Mouse (Mus musculus) lung, adult 18-20 months (tissue): ENCODE results near the gene Slc25a26.

ENCODE experiments used
- DNase-seq, 2 experiments: peaks; one replicate each; pipeline ENCODE4 v3.0.0; 2022; ENCODE audit warnings: mixed read lengths in 2 of 2

The Slc25a26 gene

DNA sequence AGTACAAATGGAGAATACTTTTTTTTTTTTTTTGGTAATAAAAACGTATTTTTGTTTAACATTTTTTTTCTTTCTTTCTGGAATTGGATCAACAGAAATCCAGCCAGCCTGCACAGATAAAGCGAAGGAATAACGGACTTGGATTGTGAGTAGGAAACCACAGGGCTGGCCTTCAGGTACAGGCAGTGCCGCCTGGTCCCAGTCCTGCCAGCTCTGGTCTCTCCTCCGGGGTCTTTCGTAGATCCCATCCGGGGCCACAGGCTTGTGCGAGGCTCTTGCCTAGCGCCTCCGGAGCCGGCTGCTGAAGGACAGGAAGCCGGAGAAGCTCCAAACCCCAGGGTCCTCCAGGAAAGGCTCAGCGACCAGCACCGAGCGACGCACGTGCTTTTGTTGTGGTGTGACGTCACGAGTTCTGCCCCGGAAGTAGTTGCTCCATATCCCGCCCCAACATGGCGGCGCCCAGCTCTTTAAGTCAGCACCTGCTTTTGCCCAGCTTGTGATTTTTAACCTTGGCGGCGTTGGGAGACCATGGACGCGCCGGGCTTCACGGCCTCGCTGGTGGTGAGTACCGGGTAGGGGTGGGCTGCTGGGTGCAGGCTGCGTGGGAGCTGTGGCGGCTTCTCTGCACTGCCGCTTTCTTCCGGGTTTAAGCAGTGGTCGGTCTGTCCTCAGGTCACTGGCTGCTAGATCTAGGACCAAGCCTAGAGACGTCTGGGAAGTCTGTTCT lies at the start of gene Slc25a26:
TSS of gene Slc25a26 (plus strand) at position 435 of the 727 bp plus-strand sequence.
- DNase-seq, result peak; percentile 84 to 86

DNA sequence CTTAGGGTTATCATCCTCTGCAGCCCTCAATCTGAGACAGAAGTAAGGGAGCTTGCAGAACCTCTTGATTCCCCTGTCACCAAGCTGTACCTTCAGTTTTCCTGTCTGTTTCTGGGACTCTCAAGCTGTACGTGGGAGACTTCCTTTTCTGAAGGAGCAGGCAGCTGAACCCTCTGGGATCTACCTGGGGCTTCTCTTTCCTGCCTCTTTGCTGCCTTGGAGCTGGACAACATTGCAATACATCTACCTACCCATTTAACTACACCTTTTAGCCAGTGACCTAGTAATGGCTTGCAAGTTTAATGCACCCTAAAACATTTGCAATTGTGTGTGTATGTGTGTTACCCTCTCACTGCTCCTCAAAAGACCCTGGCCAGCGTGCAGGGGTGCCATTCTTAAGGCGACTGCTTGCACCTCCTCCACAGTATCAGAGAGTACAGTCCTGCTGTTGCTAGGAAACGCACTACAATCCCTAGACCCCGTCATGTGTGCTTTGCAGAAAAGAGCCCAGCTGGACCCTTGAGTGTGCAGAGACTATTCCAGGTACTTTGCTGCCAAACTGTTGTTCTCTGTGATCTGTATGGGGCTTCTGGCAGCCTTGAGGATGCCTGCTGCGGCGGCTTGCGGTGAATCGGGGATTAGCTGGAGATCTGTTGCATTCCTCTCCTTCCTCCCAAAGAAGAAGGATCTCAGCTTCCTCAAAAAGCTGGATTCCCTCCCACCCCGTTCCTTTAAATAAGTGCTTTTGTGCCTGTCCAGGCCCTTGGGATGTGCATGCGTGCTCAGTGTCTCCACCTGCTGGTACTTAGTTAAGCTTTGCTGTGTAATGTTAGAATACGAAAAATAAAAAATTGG lies 35.9 kb upstream of the Slc25a26 start:
- peak; percentile 7 to 12 for DNase-seq

DNA sequence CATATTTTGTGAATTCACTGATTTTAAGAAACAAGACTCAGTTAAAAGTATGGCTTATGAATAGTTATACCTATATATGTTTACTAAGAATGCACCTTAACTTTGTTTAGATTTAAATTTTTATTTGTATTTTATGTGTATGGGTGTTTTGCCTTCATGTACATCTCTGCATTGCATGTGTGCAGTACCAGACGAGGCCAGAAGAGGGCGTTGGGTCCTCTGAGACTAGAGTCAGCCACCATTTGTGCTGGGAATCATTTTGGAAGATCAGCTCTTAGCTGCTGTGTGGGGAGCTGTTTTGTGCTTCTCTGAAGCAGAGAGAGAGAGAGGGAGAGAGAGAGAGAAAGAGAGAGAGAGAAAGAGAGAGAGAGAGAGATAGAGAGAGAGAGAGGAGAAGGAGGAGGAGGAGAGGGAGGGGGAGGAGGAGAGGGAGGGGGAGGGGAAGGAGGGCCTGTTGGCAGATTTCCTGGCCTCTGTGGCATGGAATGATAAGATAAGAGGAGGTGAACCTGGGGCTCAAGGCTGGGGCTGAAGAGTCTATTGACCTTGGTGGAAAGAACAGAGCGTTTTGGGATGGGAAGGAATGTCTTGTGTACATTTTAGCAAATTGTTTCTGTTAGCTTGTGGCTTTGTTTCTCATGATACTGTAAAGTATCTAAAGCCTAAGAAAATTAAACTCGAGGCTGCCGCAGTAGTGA lies 33.5 kb upstream of the Slc25a26 start:
- peak; percentile 3 to 6 for DNase-seq

DNA sequence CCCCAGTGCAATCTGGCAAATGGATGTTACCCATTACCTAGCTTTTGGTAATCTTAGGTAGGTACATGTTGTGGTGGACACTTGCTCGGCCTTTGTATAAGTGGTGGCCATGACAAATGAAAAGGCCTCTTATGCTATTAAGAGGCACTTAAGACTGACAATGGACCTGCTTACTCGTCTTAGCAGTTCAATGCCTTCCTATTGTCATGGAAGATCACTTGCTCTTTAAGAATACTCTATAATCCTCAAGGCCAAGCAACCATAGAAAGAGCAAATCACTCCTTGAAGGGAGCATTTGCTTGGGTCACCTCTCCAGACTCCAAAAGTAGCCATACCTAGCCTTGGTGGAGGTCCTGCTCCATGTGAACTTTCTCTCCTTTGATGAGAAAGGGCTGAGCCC lies 7.4 kb upstream of the Slc25a26 start:
- no peak for DNase-seq

DNA sequence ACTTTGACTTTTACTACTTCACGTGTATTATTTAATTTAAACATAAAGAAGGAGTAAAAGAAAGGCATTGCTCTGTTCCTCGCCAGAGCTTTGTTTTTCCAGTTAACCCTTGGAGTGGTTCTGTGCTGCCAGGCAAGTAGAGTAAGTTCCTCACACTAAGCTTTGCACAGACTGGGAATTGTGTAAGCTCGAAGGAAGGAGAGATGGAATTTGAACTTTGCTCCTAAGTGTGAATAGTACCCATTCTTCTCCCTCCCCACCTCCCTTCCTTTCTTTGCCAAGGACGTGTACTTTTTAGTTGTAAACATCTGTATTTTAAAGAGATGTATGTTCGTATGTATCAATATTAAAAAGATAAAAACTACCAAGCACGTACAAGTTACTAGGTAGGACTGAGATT lies 3.8 kb downstream of the Slc25a26 start:
- DNase-seq, result no peak

DNA sequence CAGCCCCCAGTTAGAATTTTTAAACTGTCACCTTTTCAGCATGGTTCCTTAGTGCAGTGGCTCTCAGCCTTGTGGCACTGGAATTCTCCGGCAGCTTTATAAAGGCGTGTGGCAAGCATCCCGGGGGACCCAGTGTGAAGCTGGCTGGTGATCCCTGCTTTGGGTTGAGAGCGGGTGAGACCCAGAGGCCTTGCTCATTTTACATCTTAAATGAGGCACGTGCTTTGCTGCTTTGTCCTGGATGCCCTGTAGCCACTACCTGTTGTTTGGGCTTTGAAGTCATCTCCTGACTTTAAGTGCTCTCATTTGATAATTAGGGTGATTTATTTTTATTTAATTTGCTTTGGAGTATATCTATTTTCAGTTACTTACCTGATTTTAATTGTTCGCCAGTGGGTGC lies 7.8 kb downstream of the Slc25a26 start:
- DNase-seq, result no peak

DNA sequence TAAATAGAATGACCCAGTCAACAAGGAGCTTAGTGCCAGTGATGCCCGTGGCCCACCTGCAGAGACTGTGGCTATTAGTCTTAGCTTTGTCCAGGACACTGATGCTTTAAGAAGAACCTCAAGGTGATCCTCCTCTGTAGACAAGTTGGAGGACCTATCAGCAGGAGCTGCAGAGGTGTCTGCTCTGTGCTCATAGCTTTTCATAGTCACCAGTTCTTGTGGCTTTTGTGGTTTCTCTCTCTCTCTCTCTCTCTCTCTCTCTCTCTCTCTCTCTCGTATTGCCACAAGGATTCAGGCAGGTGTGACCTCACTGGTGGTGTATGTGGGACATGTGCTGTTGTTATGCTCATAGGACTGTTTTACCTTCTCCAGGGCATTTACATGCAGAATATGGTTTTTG lies 8.7 kb downstream of the Slc25a26 start:
- DNase-seq, result no peak

DNA sequence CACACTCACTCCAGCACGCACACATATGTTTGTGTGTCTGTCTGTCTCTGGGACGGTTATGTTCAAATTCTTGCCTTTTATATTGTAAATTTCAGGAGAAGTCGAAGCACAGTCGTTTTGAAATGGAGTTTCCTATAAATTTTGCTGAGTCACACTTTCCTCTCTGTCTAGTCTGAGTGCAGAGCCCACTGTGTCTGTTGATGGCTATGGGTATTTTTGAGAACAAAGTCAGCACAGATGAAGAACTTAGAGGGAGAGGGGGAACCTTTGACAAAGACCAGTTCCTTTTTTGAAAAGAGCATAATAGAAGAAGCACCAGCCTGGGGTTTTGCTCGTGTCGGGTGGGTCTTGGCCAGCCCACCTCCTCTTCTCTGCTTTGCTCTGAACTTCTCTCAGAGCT lies 9.1 kb downstream of the Slc25a26 start:
- no peak for DNase-seq

DNA sequence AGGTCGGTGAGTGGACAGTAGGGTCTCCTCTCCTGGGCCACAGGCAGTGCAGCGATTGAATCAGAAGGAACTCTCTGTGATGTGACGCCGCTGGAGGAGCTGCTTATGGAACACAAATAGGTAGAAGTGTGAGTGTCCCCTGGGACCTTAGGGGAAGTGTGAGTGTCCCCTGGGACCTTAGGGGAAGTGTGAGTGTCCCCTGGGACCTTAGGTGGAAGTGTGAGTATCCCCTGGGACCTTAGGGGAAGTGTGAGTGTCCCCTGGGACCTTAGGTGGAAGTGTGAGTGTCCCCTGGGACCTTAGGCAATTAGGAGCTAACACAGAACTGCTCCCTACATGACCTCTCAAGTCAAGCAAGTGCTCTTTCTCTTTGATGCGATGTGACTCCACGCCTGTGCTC lies 18.0 kb downstream of the Slc25a26 start:
- DNase-seq, result peak in 1 of 2 experiments; percentile 10

DNA sequence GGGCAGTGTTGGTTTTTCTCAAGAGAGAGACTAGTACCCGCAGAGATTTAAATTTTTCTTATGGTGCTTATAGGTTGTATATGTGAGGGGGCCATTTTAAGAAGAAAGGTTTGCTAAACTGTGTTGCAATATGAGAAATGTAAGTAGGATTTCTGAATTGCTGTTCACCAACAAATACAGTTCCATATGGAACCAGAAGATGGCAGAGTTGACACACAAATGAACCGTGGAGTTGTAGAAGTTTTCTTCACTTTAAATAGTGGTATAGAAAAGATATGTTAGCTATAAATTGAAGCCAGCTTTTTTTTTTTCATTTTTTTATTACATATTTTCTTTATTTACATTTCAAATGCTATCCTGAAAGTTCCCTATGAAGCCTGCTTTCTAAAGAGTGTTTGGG lies 24.2 kb downstream of the Slc25a26 start:
- DNase-seq, result peak in 1 of 2 experiments; percentile 18

DNA sequence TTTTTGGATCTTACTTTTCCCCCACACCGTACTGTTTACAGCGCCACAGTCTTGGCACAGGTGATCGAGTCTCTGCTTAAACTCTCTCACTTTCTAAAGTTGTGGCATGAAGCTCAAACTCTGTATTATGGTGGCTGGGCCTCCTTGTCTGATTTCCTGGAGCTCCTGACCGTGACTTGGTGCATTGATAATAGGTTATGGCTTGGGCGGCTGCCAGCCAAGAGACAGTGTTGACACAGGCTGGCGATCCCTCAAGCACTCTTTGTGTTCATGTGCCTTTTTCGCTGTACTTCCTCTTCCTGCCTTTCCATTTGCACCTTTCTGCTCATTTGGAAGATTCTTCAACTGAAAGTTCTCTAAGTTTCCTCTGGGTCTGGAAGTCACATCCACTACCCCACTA lies 30.6 kb downstream of the Slc25a26 start:
- DNase-seq, result peak; percentile 25 to 38

DNA sequence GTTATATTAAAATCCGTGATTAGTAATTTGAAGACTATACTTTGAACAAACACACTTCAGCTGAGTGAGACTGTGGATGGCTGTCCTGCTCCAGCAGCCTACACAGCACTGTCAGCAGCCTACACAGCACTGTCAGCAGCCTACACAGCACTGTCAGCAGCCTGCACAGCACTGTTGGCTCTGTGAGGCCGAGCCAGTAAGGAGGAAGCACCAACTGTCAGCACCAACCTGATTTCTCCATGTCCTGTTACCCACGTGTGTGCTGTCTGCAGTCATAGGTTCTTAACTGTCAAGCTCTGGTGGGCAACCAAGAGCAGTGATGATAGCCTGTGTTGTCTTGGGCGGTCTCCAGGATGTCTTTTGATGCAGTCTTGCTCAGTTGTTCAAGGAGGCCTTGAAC lies 32.0 kb downstream of the Slc25a26 start:
- DNase-seq, result no peak

DNA sequence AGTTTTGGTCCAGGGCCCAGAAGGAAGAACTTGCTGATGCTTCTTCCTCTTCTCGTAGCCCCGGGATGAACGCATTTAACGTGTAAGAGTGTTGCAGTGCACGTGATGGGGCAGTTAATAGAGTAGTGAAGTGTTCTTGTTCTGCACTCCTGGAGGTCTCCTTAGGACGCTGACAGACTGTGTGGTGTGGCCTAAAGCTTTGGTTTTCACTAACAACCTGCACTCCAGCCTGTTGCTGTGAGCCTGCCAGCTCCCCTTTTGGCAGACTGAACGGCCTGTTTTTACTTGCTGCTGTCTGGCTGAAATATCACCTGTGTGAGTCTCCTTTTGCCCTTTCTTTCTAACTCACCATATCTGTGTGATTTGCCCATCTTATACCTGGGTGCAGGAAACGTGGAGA lies 36.3 kb downstream of the Slc25a26 start:
- DNase-seq, result no peak

DNA sequence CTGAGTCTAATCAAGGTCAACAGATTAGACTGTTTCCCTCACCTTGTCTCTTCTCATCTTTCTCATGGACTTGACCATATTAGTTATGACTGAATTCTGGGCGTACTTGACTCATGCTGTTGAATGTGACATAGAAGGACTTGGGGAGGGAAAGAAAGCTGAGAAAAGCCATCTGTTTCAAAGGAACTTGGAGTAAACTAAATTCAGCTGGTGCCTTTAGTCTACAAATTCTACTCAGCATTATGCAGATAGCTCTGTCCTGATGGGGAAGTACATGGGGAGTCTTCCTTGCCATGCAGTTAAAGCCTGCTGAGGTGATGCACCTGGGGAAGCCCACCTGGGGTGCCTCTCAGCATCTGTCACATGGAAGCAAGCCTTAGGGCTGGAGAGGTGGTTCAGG lies 37.5 kb downstream of the Slc25a26 start:
- DNase-seq, result no peak

DNA sequence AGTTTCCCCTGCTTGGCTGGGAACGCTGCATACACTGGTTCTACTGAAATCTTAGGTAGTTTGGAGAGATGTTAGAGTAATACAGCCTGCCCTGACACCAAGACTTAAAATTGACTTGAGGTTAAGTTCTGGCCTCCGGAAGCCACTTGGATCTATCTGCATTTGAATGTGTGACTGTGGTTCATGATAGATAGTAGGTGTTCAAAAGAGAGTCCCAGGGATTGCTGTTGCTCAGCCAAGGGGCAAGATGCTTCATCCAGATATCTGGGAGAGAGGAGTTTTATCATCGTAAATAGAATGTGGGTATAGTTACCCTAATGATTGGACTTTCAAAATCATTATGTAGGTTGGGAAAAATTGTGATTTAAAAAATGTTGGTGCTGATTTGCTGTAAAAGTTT lies 40.0 kb downstream of the Slc25a26 start:
- no peak for DNase-seq

DNA sequence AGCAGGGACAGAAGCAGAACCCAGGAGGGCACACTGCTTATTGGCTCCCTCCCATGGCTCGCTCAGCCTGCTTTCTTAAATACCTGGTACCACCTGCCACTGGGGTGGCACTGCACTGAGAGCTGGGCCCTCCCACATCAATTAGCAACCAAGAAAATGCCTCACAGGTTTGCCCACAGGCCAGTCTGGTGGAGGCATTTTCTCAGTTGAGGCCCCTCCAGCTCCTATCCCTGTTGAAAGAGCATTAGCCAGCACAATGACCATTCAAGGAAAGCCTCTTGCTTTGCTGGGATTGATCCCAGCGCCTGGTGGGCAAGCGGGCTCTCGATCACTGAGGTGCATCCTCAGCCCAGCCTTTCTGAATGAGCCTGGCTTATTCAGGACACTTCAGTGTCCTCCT lies 40.5 kb downstream of the Slc25a26 start:
- DNase-seq, result no peak

DNA sequence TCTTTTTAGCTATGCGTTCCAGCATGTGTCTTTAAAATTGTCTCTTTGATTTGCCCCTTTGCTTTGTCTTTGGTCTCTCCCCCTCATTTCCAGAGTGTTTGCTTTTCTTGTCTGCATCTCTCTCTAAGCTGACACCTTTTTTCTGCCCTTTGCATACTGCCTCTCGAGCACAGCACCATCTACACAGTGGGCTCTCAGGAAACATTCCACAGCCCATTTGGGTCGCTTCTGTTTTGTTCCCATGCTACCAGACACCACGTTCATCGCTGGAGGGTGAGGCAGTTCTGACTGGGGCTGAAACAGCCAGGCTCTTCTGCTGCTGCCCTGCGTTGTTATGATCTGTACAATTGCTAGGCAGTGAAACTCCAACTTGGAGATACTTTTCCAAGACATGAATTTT lies 41.0 kb downstream of the Slc25a26 start:
- no peak for DNase-seq

DNA sequence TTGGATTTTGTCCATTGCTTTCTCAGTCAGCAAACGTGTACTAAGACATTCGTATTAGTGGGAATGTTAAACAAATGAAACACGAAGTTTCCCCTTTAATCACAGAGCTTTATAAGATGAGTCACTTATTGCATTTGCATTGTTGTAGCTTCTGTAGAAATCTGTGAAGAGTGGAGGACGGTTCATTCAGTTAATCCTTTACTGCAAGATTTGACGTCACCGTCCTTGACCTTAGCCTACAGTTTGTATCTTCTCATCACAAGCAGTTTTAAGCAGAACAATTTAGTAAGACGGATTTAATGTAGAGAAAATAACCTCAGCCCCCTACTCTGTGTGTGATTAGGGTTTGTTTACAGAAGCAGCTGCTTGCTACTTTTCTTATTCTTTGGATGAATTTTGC lies 41.7 kb downstream of the Slc25a26 start:
- DNase-seq, result no peak

DNA sequence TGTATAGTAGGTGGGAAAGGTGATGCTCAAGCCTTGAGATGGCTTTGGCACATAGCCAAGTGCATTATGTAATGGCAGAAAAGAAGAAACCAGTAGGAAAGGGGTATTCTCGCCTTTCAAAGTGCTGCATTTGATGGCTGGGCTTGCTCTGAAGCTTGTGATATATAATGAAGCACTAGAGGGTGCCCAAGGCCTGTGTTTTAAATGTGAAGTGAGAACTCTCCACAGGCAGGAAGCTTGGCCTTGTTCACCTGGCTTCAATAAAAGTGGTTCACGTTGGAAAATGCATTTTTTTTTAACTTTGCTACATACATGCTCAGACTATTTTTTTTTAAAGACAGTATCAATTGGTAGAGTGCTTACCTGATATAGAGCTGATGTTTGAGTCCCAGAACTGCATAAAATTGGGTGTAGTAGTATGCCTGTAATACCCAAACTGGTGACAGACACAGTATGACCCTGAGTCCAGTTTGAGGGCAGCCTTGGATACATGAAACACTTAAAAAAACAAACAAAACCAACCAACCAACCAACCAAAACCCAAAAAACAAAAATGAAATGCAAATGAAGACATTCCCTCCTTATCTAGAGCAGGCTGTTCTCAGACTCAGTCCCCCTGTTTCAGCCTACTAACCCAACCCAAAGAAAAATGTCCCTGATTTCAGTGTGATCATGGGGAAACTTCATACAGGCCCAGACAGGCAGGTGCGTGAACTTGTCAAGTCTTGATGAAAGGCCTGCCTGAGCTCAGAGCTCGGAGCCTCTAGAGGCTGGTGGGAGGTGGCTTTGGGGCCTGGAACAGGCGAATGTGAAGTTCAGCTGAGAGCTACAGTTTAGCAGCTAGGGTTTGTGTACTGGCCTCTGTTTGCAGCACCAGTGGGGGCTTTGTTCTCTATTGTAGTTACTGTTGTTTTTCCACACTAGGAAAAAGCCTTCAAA lies 44.0 kb downstream of the Slc25a26 start:
- peak in 1 of 2 experiments; percentile 30 for DNase-seq

DNA sequence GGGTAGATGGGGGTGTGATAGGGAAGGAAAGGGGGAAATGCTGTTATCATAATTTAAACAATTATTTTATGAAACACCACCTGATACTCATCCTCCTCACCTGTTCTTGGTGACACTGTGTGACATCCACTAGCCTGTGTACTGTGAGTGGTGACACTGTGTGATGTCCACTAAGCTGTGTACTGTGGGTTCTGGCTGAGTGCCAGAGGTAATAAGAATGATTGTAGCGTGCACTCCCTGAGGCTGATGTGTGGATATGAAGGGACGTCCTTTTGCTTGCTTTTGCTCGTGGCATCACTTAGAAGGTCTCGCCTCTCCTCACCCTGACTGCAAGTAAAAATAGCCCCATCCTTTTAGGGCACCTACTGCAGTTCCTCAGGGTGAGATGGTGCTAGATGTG lies 47.1 kb downstream of the Slc25a26 start:
- no peak for DNase-seq

DNA sequence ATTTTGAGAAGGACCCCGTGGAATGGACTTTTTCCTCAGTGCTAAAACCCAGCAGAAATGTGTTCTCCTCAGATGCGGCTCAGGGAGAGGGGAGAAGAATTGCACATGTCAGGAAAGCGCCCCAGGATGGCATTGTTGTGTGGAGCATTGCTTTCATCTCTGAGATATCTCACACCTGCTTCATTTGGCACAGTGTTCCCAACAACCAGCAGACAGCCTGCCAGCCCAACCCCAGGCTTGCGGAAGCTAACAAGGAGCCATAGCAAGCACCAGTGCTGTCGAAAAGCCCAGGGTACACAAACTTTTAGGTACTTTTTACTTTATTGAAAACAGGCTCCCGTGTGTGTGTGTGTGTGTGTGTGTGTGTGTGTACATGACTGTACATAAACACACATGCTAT lies 50.2 kb downstream of the Slc25a26 start:
- DNase-seq, result no peak

DNA sequence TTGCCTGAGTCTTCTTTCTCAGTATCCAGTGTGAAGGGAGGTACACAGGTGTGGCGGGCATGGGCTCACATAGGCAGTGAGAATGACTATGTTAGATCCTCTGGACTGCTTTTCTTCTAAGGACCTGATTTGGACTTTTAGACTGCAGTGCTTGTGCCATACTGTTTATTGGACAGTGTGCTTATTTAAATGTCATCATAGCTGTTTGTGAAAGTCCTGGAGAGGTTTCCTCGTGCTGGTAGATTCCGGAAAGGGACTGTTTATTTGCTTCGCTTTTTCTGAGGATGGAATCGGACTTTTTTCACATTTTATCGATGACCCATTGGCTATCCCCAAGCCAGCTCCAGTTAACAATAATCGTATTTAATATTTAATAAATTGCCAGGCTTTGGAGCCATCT lies 50.7 kb downstream of the Slc25a26 start:
- DNase-seq, result no peak

DNA sequence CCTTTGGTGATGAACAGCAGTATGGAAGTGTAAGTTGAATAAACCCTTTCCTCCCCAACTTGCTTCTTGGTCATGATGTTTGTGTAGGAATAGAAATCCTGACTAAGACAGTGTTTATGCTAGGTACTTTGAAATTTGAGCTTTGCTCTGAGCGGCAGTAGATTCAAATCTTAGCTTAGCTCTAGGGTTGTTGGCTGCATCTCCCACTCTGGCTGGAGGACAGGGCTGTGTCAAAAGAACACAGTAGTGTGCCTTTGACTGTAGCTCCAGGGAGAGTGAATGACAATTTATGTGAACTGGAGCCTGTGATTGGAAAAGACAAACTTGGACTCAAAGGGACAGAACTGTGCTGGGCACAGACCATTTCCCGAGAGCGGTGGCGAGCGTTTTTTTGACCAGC lies 53.0 kb downstream of the Slc25a26 start:
- no peak for DNase-seq
